Mouse (Mus musculus) layer of hippocampus, postnatal 10 days (tissue): ENCODE results near the gene Cyp4f18. TPM values are rescaled to one million over a fixed set of nuclear protein-coding genes. Genes with fewer than 3 reads are reported as not detected.

Source experiments
- total RNA-seq, 2 experiments: library from RNA; stranded (reverse); gene quantifications; 2 replicates each; pipeline ENCODE4 v1.2.3; 2021

The Cyp4f18 gene
- total RNA-seq, 2 experiments from 2014 or later: not detected

Other genes starting within 250 kb of the Cyp4f18 start
- 10 to 100 TPM; 10.4 to 12.3 TPM for gene Zfp709, start 127.6 kb downstream of the Cyp4f18 start, total RNA-seq
- 10 to 100 TPM; 13.0 to 15.2 TPM for gene Zfp882, start 101.0 kb downstream of the Cyp4f18 start, total RNA-seq
- 10 to 100 TPM; 27.9 to 28.2 TPM for gene Zfp617, start 101.0 kb downstream of the Cyp4f18 start, total RNA-seq
- 10 to 100 TPM; 16.1 to 17.7 TPM for gene Zfp961, start 58.6 kb downstream of the Cyp4f18 start, total RNA-seq
- not detected for gene Olfr372, start 31.6 kb upstream of the Cyp4f18 start, total RNA-seq
- not detected for gene Olfr373, start 73.6 kb upstream of the Cyp4f18 start, total RNA-seq
- gene Olfr374, start 97.4 kb upstream of the Cyp4f18 start, total RNA-seq: not detected
- gene Tpm4, start 125.3 kb upstream of the Cyp4f18 start, total RNA-seq: 10 to 100 TPM; 52.7 to 57.9 TPM
- gene Rab8a, start 151.6 kb upstream of the Cyp4f18 start, total RNA-seq: 10 to 100 TPM; 38.0 to 50.9 TPM
- under 1 TPM in 1 of 2 experiments, not detected in 1; 0.27 TPM for gene Hsh2d, start 180.0 kb upstream of the Cyp4f18 start, total RNA-seq
- not detected for gene Cib3, start 203.2 kb upstream of the Cyp4f18 start, total RNA-seq
- gene Gm11034, start 204.0 kb upstream of the Cyp4f18 start, total RNA-seq: not detected
- gene Fam32a, start 210.1 kb upstream of the Cyp4f18 start, total RNA-seq: 10 to 100 TPM; 62.5 to 65.8 TPM
- 100 to 1,000 TPM; 108 to 109 TPM for gene Ap1m1, start 230.4 kb upstream of the Cyp4f18 start, total RNA-seq